Mouse (Mus musculus) forebrain, postnatal 0 days (tissue): ENCODE results near the gene Ip6k1. TPM values are rescaled to one million over a fixed set of nuclear protein-coding genes. Genes with fewer than 3 reads are reported as not detected.
A peak's percentile ranks its signal among the peaks of the same experiment; 100 is the strongest.

Experiments
- ATAC-seq: fragments of 200-750 bp; cut with Nextera tagmentation; 2 replicates; pipeline ENCODE4 v1.8.0; 2017; ENCODE audit warnings: mild to moderate bottlenecking, moderate library complexity
- DNase-seq: peaks from one replicate; pipeline ENCODE4 v3.0.0-alpha.2; 2015
- H3K27ac ChIP-seq: fragments of 300-500 bp; sonication (generic); 2 replicates; pipeline ENCODE4 v1.5.1; 2014; ENCODE audit warnings: low read depth, mild to moderate bottlenecking, antibody characterized with exemption, low read length, moderate library complexity, mixed read lengths
- H3K27me3 ChIP-seq: fragments of 300-500 bp; sonication (generic); 2 replicates; pipeline ENCODE4 v1.6.1; 2014; ENCODE audit warnings: mild to moderate bottlenecking, low read length, mixed read lengths; ENCODE audit not compliant: insufficient read depth
- H3K36me3 ChIP-seq: fragments of 300-500 bp; sonication (generic); 2 replicates; pipeline ENCODE4 v1.6.1; 2014; ENCODE audit warnings: mild to moderate bottlenecking, moderate library complexity; ENCODE audit not compliant: insufficient read depth
- H3K4me1 ChIP-seq: fragments of 300-500 bp; sonication (generic); 2 replicates; pipeline ENCODE4 v1.6.1; 2014; ENCODE audit warnings: antibody characterized with exemption; ENCODE audit not compliant: insufficient read depth
- H3K4me2 ChIP-seq: fragments of 300-500 bp; sonication (generic); 2 replicates; pipeline ENCODE4 v1.6.1; 2014; ENCODE audit warnings: low read depth, mild to moderate bottlenecking, moderate library complexity
- H3K4me3 ChIP-seq: fragments of 300-500 bp; sonication (generic); 2 replicates; pipeline ENCODE4 v1.5.1; 2014; ENCODE audit warnings: low read depth, low read length, mixed read lengths
- H3K9ac ChIP-seq: fragments of 300-500 bp; sonication (generic); 2 replicates; pipeline ENCODE4 v1.6.1; 2014; ENCODE audit warnings: mild to moderate bottlenecking
- H3K9me3 ChIP-seq: fragments of 300-500 bp; sonication (generic); 2 replicates; pipeline ENCODE4 v1.6.1; 2016; ENCODE audit warnings: low read length
- CTCF ChIP-seq: sonication (generic); IDR thresholded peaks from 2 replicates; pipeline ENCODE4 v1.5.1; 2016; ENCODE audit warnings: antibody characterized with exemption, control low read depth, low read depth
- WGBS: fragments of 180-500 bp; shearing (Covaris S2); extraction: QIAGEN DNeasy Blood & Tissue Kit; methylation state at CpG from one replicate; pipeline ENCODE4 v1.1.7; 2014; 5-methylcytosine and 5-hydroxymethylcytosine counted together
- polyA plus RNA-seq: library from polyadenylated mRNA; unstranded; fragments of >200 nt; fragmentation: Nextera tagmentation; extraction: Ambion mirVana; gene quantifications from 2 replicates; pipeline ENCODE4 v1.2.1, GENCODE M21; 2015
- total RNA-seq: library from RNA; depleted of rRNA; stranded (reverse); fragments of >200 nt; gene quantifications from 2 replicates; pipeline ENCODE4 v1.2.3, GENCODE M21; 2014

Gene Ip6k1
- total and polyA plus RNA-seq, 2 experiments from 2014 or later = 86.9 to 251 TPM

DNA sequence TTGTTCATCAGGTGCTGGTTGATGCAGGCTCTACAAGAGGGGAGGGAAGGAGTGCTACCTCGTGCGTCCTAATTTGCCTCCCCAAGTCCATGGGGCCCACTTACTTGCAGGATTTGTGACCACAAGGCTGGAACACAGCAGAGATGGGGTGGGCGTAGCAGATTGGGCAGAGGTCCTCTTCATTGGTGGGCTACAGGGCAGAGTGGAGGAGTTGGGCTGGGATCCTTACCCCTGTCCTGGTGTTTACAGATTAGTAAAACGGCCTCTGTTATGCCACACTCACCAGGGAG, 49.6 kb downstream of the Ip6k1 start:
- H3K4me2 ChIP-seq = no peak overlapping the region
- H3K4me1 ChIP-seq = no peaks in the 10 kb centered on the region
- DNase-seq (no peak), ATAC-seq (no peak)
- no peak overlapping the region for H3K9ac ChIP-seq
- H3K27ac ChIP-seq = no peak overlapping the region
- no peaks in the 10 kb centered on the region for H3K9me3 ChIP-seq
- TF ChIP-seq CTCF = no peak
- H3K4me3 ChIP-seq = no peak overlapping the region
- 81% methylated on average over 4 of the region's 4 CpGs for WGBS
- peaks cover 57% of the 10 kb centered on the region for H3K36me3 ChIP-seq
- H3K27me3 ChIP-seq = no peaks in the 10 kb centered on the region

DNA sequence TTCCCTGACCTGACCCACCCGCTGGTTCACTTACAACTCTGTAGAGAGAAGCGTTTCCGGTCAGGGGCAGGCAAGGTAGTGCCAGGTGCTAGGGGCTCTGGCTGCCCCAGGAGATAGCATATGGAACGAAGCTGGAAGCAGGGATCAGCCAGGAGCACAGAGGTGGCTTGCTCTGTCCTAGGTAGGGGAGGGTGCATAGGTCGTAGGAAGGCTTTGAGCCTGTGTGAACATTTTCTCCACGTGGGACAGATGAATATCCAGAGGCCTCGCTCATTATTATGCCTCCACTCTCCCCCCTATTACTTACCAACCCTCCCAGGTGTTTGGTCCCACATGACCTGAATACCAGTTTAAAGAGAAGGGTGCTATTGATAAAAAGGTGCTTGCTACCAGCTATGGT, 50.1 kb downstream of the Ip6k1 start:
- Histone ChIP-seq H3K9me3 (no peaks in the 10 kb centered on the region), H3K27me3 (no peaks in the 10 kb centered on the region), H3K36me3 (peaks cover 57% of the 10 kb centered on the region), H3K4me1 (no peaks in the 10 kb centered on the region), H3K4me3 (no peak overlapping the region), H3K27ac (no peak overlapping the region), H3K4me2 (no peak overlapping the region), H3K9ac (no peak overlapping the region)
- no peak for TF ChIP-seq CTCF
- WGBS = 79% methylated on average over 7 of the region's 7 CpGs
- no peak for DNase-seq
- ATAC-seq = no peak

DNA sequence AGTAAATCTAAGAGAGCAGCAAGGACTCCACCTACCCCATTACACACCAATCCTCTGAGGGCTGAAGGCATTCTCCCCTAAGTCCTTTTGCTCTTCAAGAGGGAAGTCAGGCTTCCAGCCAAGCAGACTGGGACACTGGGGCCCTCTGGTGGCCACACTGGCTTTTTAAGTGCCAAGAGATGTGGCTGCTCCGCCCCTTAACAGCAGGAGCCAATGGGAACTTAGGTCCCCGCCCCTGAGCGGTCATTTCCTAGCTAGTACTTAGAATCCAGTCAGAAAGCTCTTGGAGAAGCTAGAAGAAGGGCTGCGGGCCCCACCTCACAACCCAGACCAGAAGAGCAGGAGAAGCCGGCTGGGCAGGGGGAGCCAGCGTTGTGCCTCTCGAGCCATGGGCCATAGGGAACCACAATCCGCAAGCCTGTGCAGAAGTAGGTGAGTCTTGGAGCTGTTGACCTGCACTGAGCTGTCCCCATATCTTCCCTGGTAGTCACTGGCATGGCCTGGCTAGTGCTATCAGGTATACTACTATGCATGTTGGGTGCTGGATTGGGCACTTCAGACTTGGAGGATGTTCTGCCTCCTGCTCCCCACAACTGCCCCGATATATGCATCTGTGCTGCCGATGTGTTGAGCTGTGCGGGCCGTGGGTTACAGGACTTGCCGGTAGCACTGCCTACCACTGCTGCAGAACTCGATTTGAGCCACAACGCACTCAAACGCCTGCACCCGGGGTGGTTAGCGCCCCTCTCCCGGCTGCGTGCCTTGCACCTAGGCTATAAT, 50.8 kb downstream of the Ip6k1 start, which contains the start of gene Amigo3:
Gene Amigo3 (plus strand): TSS at position 275 of the 780 bp plus-strand sequence.
- peak within 1 kb of the TSS; percentile 27; the same call in 1 of the 2 replicates for H3K4me2 ChIP-seq
- peaks cover 62% of the 10 kb centered on the region for H3K36me3 ChIP-seq
- no peak within 1 kb of the TSS for H3K9ac ChIP-seq
- no peak within 1 kb of the TSS for H3K4me3 ChIP-seq
- WGBS = 58% methylated on average over 20 of the region's 20 CpGs
- no peaks in the 10 kb centered on the region for H3K9me3 ChIP-seq
- no peaks in the 10 kb centered on the region for H3K27me3 ChIP-seq
- no peaks in the 10 kb centered on the region for H3K4me1 ChIP-seq
- ATAC-seq = peak; percentile 47
- TF ChIP-seq CTCF = peak; percentile 94
- no peak within 1 kb of the TSS for H3K27ac ChIP-seq
- peak; percentile 96 for DNase-seq

DNA sequence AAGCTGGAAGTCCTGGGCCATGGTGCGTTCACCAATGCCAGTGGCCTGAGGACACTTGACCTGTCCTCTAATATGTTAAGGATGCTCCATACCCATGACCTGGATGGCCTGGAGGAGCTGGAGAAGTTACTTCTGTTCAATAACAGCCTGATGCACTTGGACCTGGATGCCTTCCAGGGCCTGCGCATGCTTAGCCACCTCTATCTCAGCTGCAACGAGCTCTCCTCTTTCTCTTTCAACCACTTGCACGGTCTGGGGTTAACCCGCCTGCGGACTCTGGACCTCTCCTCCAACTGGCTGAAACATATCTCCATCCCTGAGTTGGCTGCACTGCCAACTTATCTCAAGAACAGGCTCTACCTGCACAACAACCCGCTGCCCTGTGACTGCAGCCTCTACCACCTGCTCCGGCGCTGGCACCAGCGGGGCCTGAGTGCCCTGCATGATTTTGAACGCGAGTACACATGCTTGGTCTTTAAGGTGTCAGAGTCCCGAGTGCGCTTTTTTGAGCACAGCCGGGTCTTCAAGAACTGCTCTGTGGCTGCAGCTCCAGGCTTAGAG, 51.4 kb downstream of the Ip6k1 start:
- Histone ChIP-seq H3K27me3 (no peaks in the 10 kb centered on the region), H3K27ac (no peak overlapping the region), H3K4me2 (no peak overlapping the region), H3K36me3 (peaks cover 68% of the 10 kb centered on the region), H3K4me1 (no peaks in the 10 kb centered on the region), H3K9ac (no peak overlapping the region), H3K9me3 (no peaks in the 10 kb centered on the region), H3K4me3 (no peak overlapping the region)
- no peak for ATAC-seq
- DNase-seq = no peak
- 93% methylated on average over 15 of the region's 15 CpGs for WGBS
- no peak for TF ChIP-seq CTCF

DNA sequence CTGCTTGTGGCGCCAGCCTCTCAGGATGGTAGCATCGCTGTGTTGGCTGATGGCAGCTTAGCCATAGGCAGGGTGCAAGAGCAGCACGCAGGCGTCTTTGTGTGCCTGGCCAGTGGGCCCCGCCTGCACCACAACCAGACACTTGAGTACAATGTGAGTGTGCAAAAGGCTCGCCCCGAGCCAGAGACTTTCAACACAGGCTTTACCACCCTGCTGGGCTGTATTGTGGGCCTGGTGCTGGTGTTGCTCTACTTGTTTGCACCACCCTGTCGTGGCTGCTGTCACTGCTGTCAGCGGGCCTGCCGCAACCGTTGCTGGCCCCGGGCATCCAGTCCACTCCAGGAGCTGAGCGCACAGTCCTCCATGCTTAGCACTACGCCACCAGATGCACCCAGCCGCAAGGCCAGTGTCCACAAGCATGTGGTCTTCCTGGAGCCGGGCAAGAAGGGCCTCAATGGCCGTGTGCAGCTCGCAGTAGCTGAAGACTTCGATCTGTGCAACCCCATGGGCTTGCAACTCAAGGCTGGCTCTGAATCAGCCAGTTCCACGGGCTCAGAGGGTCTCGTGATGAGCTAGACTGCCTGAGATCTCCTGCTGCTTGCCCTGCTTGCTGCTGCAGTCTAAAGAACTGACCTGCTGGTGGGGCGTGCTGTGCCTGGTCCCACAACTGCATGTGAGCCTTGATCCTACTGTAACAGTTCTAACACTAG, 52.2 kb downstream of the Ip6k1 start:
- H3K4me3 ChIP-seq = no peak overlapping the region
- H3K4me1 ChIP-seq = no peaks in the 10 kb centered on the region
- no peak overlapping the region for H3K9ac ChIP-seq
- no peak overlapping the region for H3K4me2 ChIP-seq
- H3K27ac ChIP-seq = no peak overlapping the region
- ATAC-seq (no peak), DNase-seq (no peak)
- no peak for TF ChIP-seq CTCF
- WGBS = 89% methylated on average over 22 of the region's 22 CpGs
- no peaks in the 10 kb centered on the region for H3K9me3 ChIP-seq
- no peaks in the 10 kb centered on the region for H3K27me3 ChIP-seq
- H3K36me3 ChIP-seq = peaks cover 76% of the 10 kb centered on the region

- no peak overlapping the region for H3K4me3 ChIP-seq
- H3K9ac ChIP-seq = no peak overlapping the region
- H3K4me1 ChIP-seq = no peaks in the 10 kb centered on the region
- no peak for DNase-seq
- peaks cover 82% of the 10 kb centered on the region for H3K36me3 ChIP-seq
- 84% methylated on average over 1 of the region's 1 CpGs for WGBS
- H3K4me2 ChIP-seq = no peak overlapping the region
- ATAC-seq = no peak
- H3K9me3 ChIP-seq = no peaks in the 10 kb centered on the region
- TF ChIP-seq CTCF = no peak
- no peak overlapping the region for H3K27ac ChIP-seq
- no peaks in the 10 kb centered on the region for H3K27me3 ChIP-seq
Observed at GRCm38 (mm10) chr9:108055061-108055460, 52.8 kb downstream of the Ip6k1 start.

- 89% methylated on average over 6 of the region's 6 CpGs for WGBS
- no peak for TF ChIP-seq CTCF
- no peak overlapping the region for H3K9ac ChIP-seq
- H3K4me1 ChIP-seq = no peaks in the 10 kb centered on the region
- no peaks in the 10 kb centered on the region for H3K27me3 ChIP-seq
- no peak overlapping the region for H3K4me3 ChIP-seq
- peaks cover 78% of the 10 kb centered on the region for H3K36me3 ChIP-seq
- ATAC-seq (no peak), DNase-seq (no peak)
- no peak overlapping the region for H3K27ac ChIP-seq
- H3K9me3 ChIP-seq = no peaks in the 10 kb centered on the region
- H3K4me2 ChIP-seq = no peak overlapping the region
Observed at GRCm38 (mm10) chr9:108055661-108056237, 53.4 kb downstream of the Ip6k1 start.
